Mouse (Mus musculus): Measurements from ENCODE around the gene Dab1.

- TF ChIP-seq POLR2A (IDR thresholded peaks at IDR 0.05; ENCODE audit: extremely low read depth, insufficient read depth, low read length) (no peak), CTCF (IDR thresholded peaks at IDR 0.05; ENCODE audit: low read depth, low read length) (no peak)
These were observed 135.4 kb downstream of the Dab1 start for GRCm38 (mm10) chr4:103754561-103754960.
